Mouse (Mus musculus) urinary bladder, adult 18-20 months (tissue): ENCODE results near the gene Nxpe3.
"Not testable (repeated sequence)": the region's sequence is repeated elsewhere in the genome, so short reads cannot be mapped to it uniquely, and the experiment has no call there.

Experiments used
- DNase-seq, 2 experiments: peaks; one replicate each; pipeline ENCODE4 v3.0.0; 2022; ENCODE audit warnings: low spot score in 2 of 2, mixed read lengths in 2 of 2

Nxpe3 gene

GRCm38 (mm10) chr16:55890346-55891136 lies 4.5 kb downstream of the Nxpe3 start:
- DNase-seq, result no peak

- no peak for DNase-seq
Observed at GRCm38 (mm10) chr16:55889451-55889850, 5.6 kb downstream of the Nxpe3 start.

- no peak for DNase-seq
Observed at GRCm38 (mm10) chr16:55888584-55888960, 6.5 kb downstream of the Nxpe3 start.

GRCm38 (mm10) chr16:55887814-55888583 lies 7.1 kb downstream of the Nxpe3 start:
- no peak for DNase-seq

- no peak for DNase-seq
Observed at GRCm38 (mm10) chr16:55884246-55884645, 10.8 kb downstream of the Nxpe3 start.

- DNase-seq, result no peak
Observed at GRCm38 (mm10) chr16:55876025-55876424, 19.1 kb downstream of the Nxpe3 start.

- no peak for DNase-seq
Observed at GRCm38 (mm10) chr16:55863832-55864231, 31.3 kb downstream of the Nxpe3 start.

GRCm38 (mm10) chr16:55863149-55863815 lies 31.8 kb downstream of the Nxpe3 start:
- peak in 1 of 2 experiments; percentile 37 for DNase-seq

GRCm38 (mm10) chr16:55861104-55861503 lies 34.0 kb downstream of the Nxpe3 start:
- DNase-seq, result no peak

- DNase-seq, result not testable (repeated sequence)
Observed at GRCm38 (mm10) chr16:55859421-55859820, 35.7 kb downstream of the Nxpe3 start.

GRCm38 (mm10) chr16:55858465-55858864 lies 36.6 kb downstream of the Nxpe3 start:
- DNase-seq, result peak; percentile 20 to 55

GRCm38 (mm10) chr16:55852943-55853727 lies 42.0 kb downstream of the Nxpe3 start:
- DNase-seq, result peak; percentile 40 to 45

- DNase-seq, result no peak
Observed at GRCm38 (mm10) chr16:55852515-55852914, 42.6 kb downstream of the Nxpe3 start.

- DNase-seq, result no peak
Observed at GRCm38 (mm10) chr16:55850485-55850884, 44.6 kb downstream of the Nxpe3 start.

- no peak for DNase-seq
Observed at GRCm38 (mm10) chr16:55847679-55848078, 47.4 kb downstream of the Nxpe3 start.

- DNase-seq, result no peak
Observed at GRCm38 (mm10) chr16:55844847-55845246, 50.2 kb downstream of the Nxpe3 start.

- no peak for DNase-seq
Observed at GRCm38 (mm10) chr16:55843919-55844318, 51.2 kb downstream of the Nxpe3 start.

- no peak for DNase-seq
Observed at GRCm38 (mm10) chr16:55843134-55843533, 52.0 kb downstream of the Nxpe3 start.

GRCm38 (mm10) chr16:55841506-55841905 lies 53.6 kb downstream of the Nxpe3 start:
- DNase-seq, result no peak

- DNase-seq, result peak; percentile 79 to 95
Observed at GRCm38 (mm10) chr16:55838510-55839474, 56.3 kb downstream of the Nxpe3 start, which contains the start of gene Nfkbiz. Nfkbiz (minus strand) TSS chr16:55838899.
